Mouse (Mus musculus) embryonic facial prominence, embryonic 12.5 days (tissue): Measurements from ENCODE around the gene Zfp579. TPM values are rescaled to one million over a fixed set of nuclear protein-coding genes. Genes with fewer than 3 reads are reported as not detected.
A peak's percentile ranks its signal among the peaks of the same experiment; 100 is the strongest.

Source experiments
- ATAC-seq: fragments of 200-750 bp; cut with Nextera tagmentation; 2 replicates; pipeline ENCODE4 v1.8.0; 2017; ENCODE audit not compliant: insufficient number of reproducible peaks, insufficient read depth, low FRiP score, low TSS enrichment
- H3K27ac ChIP-seq: fragments of 300-500 bp; sonication (generic); 2 replicates; pipeline ENCODE4 v1.5.1; 2016; ENCODE audit warnings: mild to moderate bottlenecking
- H3K27me3 ChIP-seq: fragments of 300-500 bp; sonication (generic); 2 replicates; pipeline ENCODE4 v1.6.1; 2016; ENCODE audit warnings: mild to moderate bottlenecking, moderate library complexity
- H3K36me3 ChIP-seq: fragments of 300-500 bp; sonication (generic); 2 replicates; pipeline ENCODE4 v1.6.1; 2016; ENCODE audit warnings: mild to moderate bottlenecking
- H3K4me1 ChIP-seq: fragments of 300-500 bp; sonication (generic); 2 replicates; pipeline ENCODE4 v1.6.1; 2016
- H3K4me2 ChIP-seq: fragments of 300-500 bp; sonication (generic); replicated peaks from 2 replicates; pipeline ENCODE4 v1.6.1; 2016; ENCODE audit warnings: mild to moderate bottlenecking, moderate library complexity
- H3K4me3 ChIP-seq: fragments of 300-500 bp; sonication (generic); 2 replicates; pipeline ENCODE4 v1.5.1; 2016; ENCODE audit warnings: mild to moderate bottlenecking
- H3K9ac ChIP-seq: fragments of 300-500 bp; sonication (generic); 2 replicates; pipeline ENCODE4 v1.6.1; 2016; ENCODE audit warnings: mild to moderate bottlenecking, moderate library complexity
- H3K9me3 ChIP-seq: fragments of 300-500 bp; sonication (generic); 2 replicates; pipeline ENCODE4 v1.6.1; 2016; ENCODE audit warnings: mild to moderate bottlenecking, moderate library complexity
- WGBS: fragments of 180-500 bp; shearing (Covaris S2); methylation state at CpG from one replicate; pipeline ENCODE4 v1.1.7; 2016; 5-methylcytosine and 5-hydroxymethylcytosine counted together
- polyA plus RNA-seq: library from polyadenylated mRNA; unstranded; fragments of >200 nt; fragmentation: Nextera tagmentation; extraction: Ambion mirVana; gene quantifications from 2 replicates; pipeline ENCODE4 v1.2.1, GENCODE M21; 2016

Zfp579 gene
- polyA plus RNA-seq, 1 experiment from 2014 or later: 43.3 TPM

GRCm38 (mm10) chr7:4976832-4977231 lies 19.1 kb downstream of the Zfp579 start:
- ATAC-seq: no peak
- WGBS: 91% methylated on average over 7 of the region's 7 CpGs
- no peak overlapping the region for H3K4me2 ChIP-seq
- no peak overlapping the region for H3K9ac ChIP-seq
- no peak overlapping the region for H3K27ac ChIP-seq
- no peaks in the 10 kb centered on the region for H3K36me3 ChIP-seq
- no peaks in the 10 kb centered on the region for H3K4me1 ChIP-seq
- no peaks in the 10 kb centered on the region for H3K27me3 ChIP-seq
- H3K9me3 ChIP-seq: no peaks in the 10 kb centered on the region
- no peak overlapping the region for H3K4me3 ChIP-seq

- no peak overlapping the region for H3K4me2 ChIP-seq
- no peaks in the 10 kb centered on the region for H3K9me3 ChIP-seq
- H3K27ac ChIP-seq: no peak overlapping the region
- no peaks in the 10 kb centered on the region for H3K4me1 ChIP-seq
- H3K27me3 ChIP-seq: no peaks in the 10 kb centered on the region
- no peak for ATAC-seq
- H3K4me3 ChIP-seq: no peak overlapping the region
- H3K36me3 ChIP-seq: no peaks in the 10 kb centered on the region
- H3K9ac ChIP-seq: no peak overlapping the region
- WGBS: 60% methylated on average over 4 of the region's 4 CpGs
Measured at GRCm38 (mm10) chr7:4975455-4975854, 20.5 kb downstream of the Zfp579 start.

- no peak overlapping the region for H3K4me3 ChIP-seq
- no peaks in the 10 kb centered on the region for H3K27me3 ChIP-seq
- no peaks in the 10 kb centered on the region for H3K36me3 ChIP-seq
- H3K4me1 ChIP-seq: no peaks in the 10 kb centered on the region
- H3K9ac ChIP-seq: no peak overlapping the region
- H3K9me3 ChIP-seq: no peaks in the 10 kb centered on the region
- WGBS: 66% methylated on average over 18 of the region's 18 CpGs
- ATAC-seq: no peak
- H3K27ac ChIP-seq: no peak overlapping the region
- H3K4me2 ChIP-seq: no peak overlapping the region
Measured at GRCm38 (mm10) chr7:4972321-4973047, 23.5 kb downstream of the Zfp579 start.

- H3K9me3 ChIP-seq: no peaks in the 10 kb centered on the region
- H3K27me3 ChIP-seq: no peaks in the 10 kb centered on the region
- H3K4me3 ChIP-seq: no peak overlapping the region
- no peak overlapping the region for H3K27ac ChIP-seq
- H3K4me1 ChIP-seq: no peaks in the 10 kb centered on the region
- H3K4me2 ChIP-seq: no peak overlapping the region
- no peak overlapping the region for H3K9ac ChIP-seq
- no peaks in the 10 kb centered on the region for H3K36me3 ChIP-seq
- ATAC-seq: no peak
- 23% methylated on average over 7 of the region's 7 CpGs for WGBS
Measured at GRCm38 (mm10) chr7:4971710-4972109, 24.2 kb downstream of the Zfp579 start.

GRCm38 (mm10) chr7:4971068-4971467 lies 24.9 kb downstream of the Zfp579 start, which contains the start of gene Sbk3:
Sbk3 (minus strand) TSS chr7:4971168.
- 44% methylated on average over 6 of the region's 6 CpGs for WGBS
- Histone ChIP-seq H3K27me3 (no peaks in the 10 kb centered on the region), H3K9me3 (no peaks in the 10 kb centered on the region), H3K4me2 (no peak within 1 kb of the TSS), H3K36me3 (no peaks in the 10 kb centered on the region), H3K4me1 (no peaks in the 10 kb centered on the region), H3K9ac (no peak within 1 kb of the TSS), H3K27ac (no peak within 1 kb of the TSS), H3K4me3 (no peak within 1 kb of the TSS)
- ATAC-seq: no peak

- H3K4me2 ChIP-seq: no peak overlapping the region
- no peak overlapping the region for H3K27ac ChIP-seq
- H3K4me1 ChIP-seq: no peaks in the 10 kb centered on the region
- no peak for ATAC-seq
- 82% methylated on average over 5 of the region's 5 CpGs for WGBS
- H3K9ac ChIP-seq: no peak overlapping the region
- no peaks in the 10 kb centered on the region for H3K36me3 ChIP-seq
- no peaks in the 10 kb centered on the region for H3K9me3 ChIP-seq
- H3K4me3 ChIP-seq: no peak overlapping the region
- no peaks in the 10 kb centered on the region for H3K27me3 ChIP-seq
Measured at GRCm38 (mm10) chr7:4964988-4965387, 31.0 kb downstream of the Zfp579 start.

GRCm38 (mm10) chr7:4964272-4964671 lies 31.7 kb downstream of the Zfp579 start, which contains the start of gene Sbk2:
Sbk2 (minus strand) TSS chr7:4964406.
- no peak within 1 kb of the TSS for H3K4me3 ChIP-seq
- ATAC-seq: peak; percentile 62

GRCm38 (mm10) chr7:4963527-4963926 lies 32.4 kb downstream of the Zfp579 start:
- Histone ChIP-seq H3K9ac (no peak overlapping the region), H3K27ac (no peak overlapping the region), H3K4me1 (no peaks in the 10 kb centered on the region), H3K4me3 (no peak overlapping the region), H3K4me2 (no peak overlapping the region), H3K36me3 (no peaks in the 10 kb centered on the region), H3K9me3 (no peaks in the 10 kb centered on the region), H3K27me3 (no peaks in the 10 kb centered on the region)
- ATAC-seq: no peak
- 70% methylated on average over 5 of the region's 5 CpGs for WGBS

More at GRCm38 (mm10) chr7:4964272-4964671, 31.7 kb downstream of the Zfp579 start, which contains the start of gene Sbk2:
- Histone ChIP-seq H3K4me2 (peak within 1 kb of the TSS; percentile 10; the same call in 1 of the 2 replicates), H3K27me3 (no peaks in the 10 kb centered on the region), H3K27ac (no peak within 1 kb of the TSS), H3K36me3 (no peaks in the 10 kb centered on the region), H3K9me3 (no peaks in the 10 kb centered on the region), H3K9ac (no peak within 1 kb of the TSS), H3K4me1 (no peaks in the 10 kb centered on the region)
- WGBS: 5% methylated on average over 10 of the region's 10 CpGs

GRCm38 (mm10) chr7:4957361-4957760 lies 38.6 kb downstream of the Zfp579 start:
- WGBS: 74% methylated on average over 10 of the region's 10 CpGs
- no peaks in the 10 kb centered on the region for H3K27me3 ChIP-seq
- no peaks in the 10 kb centered on the region for H3K36me3 ChIP-seq
- H3K4me3 ChIP-seq: no peak overlapping the region
- no peaks in the 10 kb centered on the region for H3K9me3 ChIP-seq
- no peak overlapping the region for H3K27ac ChIP-seq
- no peaks in the 10 kb centered on the region for H3K4me1 ChIP-seq
- no peak for ATAC-seq
- H3K9ac ChIP-seq: no peak overlapping the region
- H3K4me2 ChIP-seq: no peak overlapping the region

- no peak overlapping the region for H3K4me3 ChIP-seq
- H3K27me3 ChIP-seq: no peaks in the 10 kb centered on the region
- no peak overlapping the region for H3K9ac ChIP-seq
- no peaks in the 10 kb centered on the region for H3K9me3 ChIP-seq
- no peak for ATAC-seq
- no peaks in the 10 kb centered on the region for H3K36me3 ChIP-seq
- WGBS: 29% methylated on average over 10 of the region's 10 CpGs
- no peaks in the 10 kb centered on the region for H3K4me1 ChIP-seq
- no peak overlapping the region for H3K4me2 ChIP-seq
- H3K27ac ChIP-seq: no peak overlapping the region
Measured at GRCm38 (mm10) chr7:4953815-4954445, 42.0 kb downstream of the Zfp579 start.

- Histone ChIP-seq H3K36me3 (no peaks in the 10 kb centered on the region), H3K4me1 (peaks cover 3% of the 10 kb centered on the region; the same call in 1 of the 2 replicates), H3K27ac (no peak overlapping the region), H3K9ac (no peak overlapping the region), H3K4me2 (no peak overlapping the region), H3K9me3 (no peaks in the 10 kb centered on the region), H3K4me3 (no peak overlapping the region), H3K27me3 (no peaks in the 10 kb centered on the region)
- no peak for ATAC-seq
- 83% methylated on average over 19 of the region's 19 CpGs for WGBS
Measured at GRCm38 (mm10) chr7:4950561-4951342, 45.2 kb downstream of the Zfp579 start.
